Mouse (Mus musculus) liver, embryonic 12.5 days (tissue): Measurements from ENCODE around the gene Pax4. TPM values are rescaled to one million over a fixed set of nuclear protein-coding genes. Genes with fewer than 3 reads are reported as not detected.

Experiments used
- ATAC-seq: fragments of 200-750 bp; cut with Nextera tagmentation; 2 replicates; pipeline ENCODE4 v1.8.0; 2017; ENCODE audit warnings: moderate number of reproducible peaks, mild to moderate bottlenecking, moderate library complexity
- H3K27ac ChIP-seq: fragments of 300-500 bp; sonication (generic); 2 replicates; pipeline ENCODE4 v1.5.1; 2016; ENCODE audit warnings: mild to moderate bottlenecking
- H3K27me3 ChIP-seq: fragments of 300-500 bp; sonication (generic); replicated peaks from 2 replicates; pipeline ENCODE4 v1.6.1; 2016; ENCODE audit warnings: mild to moderate bottlenecking, moderate library complexity
- H3K36me3 ChIP-seq: fragments of 300-500 bp; sonication (generic); 2 replicates; pipeline ENCODE4 v1.6.1; 2016; ENCODE audit warnings: mild to moderate bottlenecking, moderate library complexity
- H3K4me1 ChIP-seq: fragments of 300-500 bp; sonication (generic); 2 replicates; pipeline ENCODE4 v1.6.1; 2016
- H3K4me2 ChIP-seq: fragments of 300-500 bp; sonication (generic); 2 replicates; pipeline ENCODE4 v1.6.1; 2016; ENCODE audit warnings: mild to moderate bottlenecking, moderate library complexity
- H3K4me3 ChIP-seq: fragments of 300-500 bp; sonication (generic); 2 replicates; pipeline ENCODE4 v1.5.1; 2016; ENCODE audit warnings: mild to moderate bottlenecking, moderate library complexity
- H3K9ac ChIP-seq: fragments of 300-500 bp; sonication (generic); 2 replicates; pipeline ENCODE4 v1.6.1; 2016; ENCODE audit warnings: mild to moderate bottlenecking, moderate library complexity
- H3K9me3 ChIP-seq: fragments of 300-500 bp; sonication (generic); replicated peaks from 2 replicates; pipeline ENCODE4 v1.6.1; 2016; ENCODE audit warnings: mild to moderate bottlenecking, moderate library complexity
- WGBS: fragments of 180-500 bp; shearing (Covaris S2); methylation state at CpG from one replicate; pipeline ENCODE4 v1.1.7; 2016; ENCODE audit not compliant: insufficient replicate concordance; 5-methylcytosine and 5-hydroxymethylcytosine counted together
- polyA plus RNA-seq: library from polyadenylated mRNA; unstranded; fragments of >200 nt; fragmentation: Nextera tagmentation; extraction: Ambion mirVana; gene quantifications from 2 replicates; pipeline ENCODE4 v1.2.1, GENCODE M21; 2016

The Pax4 gene
- polyA plus RNA-seq = not detected in 2 replicates

GRCm38 (mm10) chr6:28449253-28449652 lies at the start of gene Pax4:
Gene Pax4, minus strand, starts transcription at chr6:28449353.
- ATAC-seq = no peak
- WGBS = 61% methylated on average over 2 of the region's 2 CpGs
- no peak within 1 kb of the TSS for H3K4me2 ChIP-seq

GRCm38 (mm10) chr6:28497837-28498236 lies 48.7 kb upstream of the Pax4 start:
- peaks cover 29% of the 10 kb centered on the region for H3K36me3 ChIP-seq
- no peak overlapping the region for H3K4me2 ChIP-seq
- no peaks in the 10 kb centered on the region for H3K27me3 ChIP-seq
- H3K9me3 ChIP-seq = no peaks in the 10 kb centered on the region
- ATAC-seq = no peak
- no peak overlapping the region for H3K27ac ChIP-seq
- H3K9ac ChIP-seq = no peak overlapping the region
- WGBS = 20% methylated on average over 5 of the region's 5 CpGs
- peaks cover 11% of the 10 kb centered on the region for H3K4me1 ChIP-seq
- no peak overlapping the region for H3K4me3 ChIP-seq

More at GRCm38 (mm10) chr6:28449253-28449652, at the start of gene Pax4:
- no peak within 1 kb of the TSS for H3K9ac ChIP-seq
- H3K4me1 ChIP-seq = no peaks in the 10 kb centered on the region
- H3K4me3 ChIP-seq = no peak within 1 kb of the TSS
- peaks cover 80% of the 10 kb centered on the region for H3K27me3 ChIP-seq
- no peaks in the 10 kb centered on the region for H3K36me3 ChIP-seq
- no peak within 1 kb of the TSS for H3K27ac ChIP-seq
- no peaks in the 10 kb centered on the region for H3K9me3 ChIP-seq

GRCm38 (mm10) chr6:28491198-28491597 lies 42.0 kb upstream of the Pax4 start:
- Histone ChIP-seq H3K9me3 (no peaks in the 10 kb centered on the region), H3K36me3 (peaks cover 66% of the 10 kb centered on the region), H3K4me1 (peaks cover 27% of the 10 kb centered on the region), H3K9ac (no peak overlapping the region), H3K27me3 (no peaks in the 10 kb centered on the region), H3K4me3 (no peak overlapping the region), H3K4me2 (no peak overlapping the region), H3K27ac (no peak overlapping the region)
- ATAC-seq = no peak

- Histone ChIP-seq H3K9me3 (no peaks in the 10 kb centered on the region), H3K9ac (no peak overlapping the region), H3K4me2 (no peak overlapping the region), H3K4me3 (no peak overlapping the region), H3K36me3 (peaks cover 67% of the 10 kb centered on the region), H3K4me1 (peaks cover 32% of the 10 kb centered on the region), H3K27ac (peak overlapping the region; percentile 23; the same call in 1 of the 2 replicates), H3K27me3 (no peaks in the 10 kb centered on the region)
- WGBS = 66% methylated on average over 5 of the region's 5 CpGs
- no peak for ATAC-seq
Observed at GRCm38 (mm10) chr6:28490612-28491011, 41.5 kb upstream of the Pax4 start.

- 86% methylated on average over 1 of the region's 1 CpGs for WGBS
- Histone ChIP-seq H3K27ac (no peak overlapping the region), H3K9ac (no peak overlapping the region), H3K27me3 (no peaks in the 10 kb centered on the region), H3K36me3 (peaks cover 75% of the 10 kb centered on the region), H3K4me3 (no peak overlapping the region), H3K4me1 (peaks cover 49% of the 10 kb centered on the region), H3K9me3 (no peaks in the 10 kb centered on the region), H3K4me2 (no peak overlapping the region)
- ATAC-seq = no peak
Observed at GRCm38 (mm10) chr6:28488204-28488851, 39.2 kb upstream of the Pax4 start.

GRCm38 (mm10) chr6:28486905-28487304 lies 37.8 kb upstream of the Pax4 start:
- Histone ChIP-seq H3K9me3 (no peaks in the 10 kb centered on the region), H3K4me2 (no peak overlapping the region), H3K27ac (no peak overlapping the region), H3K4me1 (peaks cover 63% of the 10 kb centered on the region), H3K9ac (no peak overlapping the region), H3K4me3 (no peak overlapping the region), H3K27me3 (no peaks in the 10 kb centered on the region), H3K36me3 (peaks cover 68% of the 10 kb centered on the region)
- WGBS = 86% methylated on average over 7 of the region's 7 CpGs
- ATAC-seq = no peak

GRCm38 (mm10) chr6:28486471-28486870 lies 37.3 kb upstream of the Pax4 start:
- Histone ChIP-seq H3K9me3 (no peaks in the 10 kb centered on the region), H3K4me3 (no peak overlapping the region), H3K4me1 (peaks cover 67% of the 10 kb centered on the region), H3K27ac (0 out of 2 replicates have a peak overlapping the region, but pooled peaks have one; percentile 22), H3K36me3 (peaks cover 70% of the 10 kb centered on the region), H3K9ac (no peak overlapping the region), H3K27me3 (no peaks in the 10 kb centered on the region), H3K4me2 (no peak overlapping the region)
- 71% methylated on average over 2 of the region's 2 CpGs for WGBS
- no peak for ATAC-seq

- Histone ChIP-seq H3K4me1 (peaks cover 72% of the 10 kb centered on the region), H3K27me3 (no peaks in the 10 kb centered on the region), H3K27ac (no peak overlapping the region; the same call in 1 of the 2 replicates), H3K4me3 (no peak overlapping the region), H3K9me3 (no peaks in the 10 kb centered on the region), H3K4me2 (no peak overlapping the region), H3K9ac (no peak overlapping the region), H3K36me3 (peaks cover 65% of the 10 kb centered on the region)
- WGBS = 91% methylated on average over 2 of the region's 2 CpGs
- no peak for ATAC-seq
Observed at GRCm38 (mm10) chr6:28486008-28486407, 36.9 kb upstream of the Pax4 start.

GRCm38 (mm10) chr6:28482711-28483315 lies 33.7 kb upstream of the Pax4 start:
- H3K4me1 ChIP-seq = peaks cover 78% of the 10 kb centered on the region

GRCm38 (mm10) chr6:28480752-28481492 lies 31.8 kb upstream of the Pax4 start:
- Histone ChIP-seq H3K4me2 (peak overlapping the region; percentile 95), H3K4me1 (peaks cover 67% of the 10 kb centered on the region), H3K9ac (peak overlapping the region; percentile 82), H3K27me3 (no peaks in the 10 kb centered on the region), H3K27ac (peak overlapping the region; percentile 84), H3K4me3 (peak overlapping the region; percentile 87), H3K36me3 (peaks cover 29% of the 10 kb centered on the region), H3K9me3 (no peaks in the 10 kb centered on the region)
- WGBS = 4% methylated on average over 21 of the region's 21 CpGs
- ATAC-seq = no peak

More at GRCm38 (mm10) chr6:28482711-28483315, 33.7 kb upstream of the Pax4 start:
- Histone ChIP-seq H3K27me3 (no peaks in the 10 kb centered on the region), H3K4me2 (peak overlapping the region; percentile 95), H3K36me3 (peaks cover 41% of the 10 kb centered on the region), H3K9ac (0 out of 2 replicates have a peak overlapping the region, but pooled peaks have one; percentile 29), H3K9me3 (no peaks in the 10 kb centered on the region), H3K27ac (no peak overlapping the region), H3K4me3 (0 out of 2 replicates have a peak overlapping the region, but pooled peaks have one; percentile 12)
- no peak for ATAC-seq
- WGBS = 42% methylated on average over 4 of the region's 4 CpGs

GRCm38 (mm10) chr6:28479865-28480751 lies 31.0 kb upstream of the Pax4 start:
- Histone ChIP-seq H3K4me2 (peak overlapping the region; percentile 95), H3K27me3 (no peaks in the 10 kb centered on the region), H3K36me3 (peaks cover 23% of the 10 kb centered on the region), H3K9me3 (no peaks in the 10 kb centered on the region), H3K4me1 (peaks cover 59% of the 10 kb centered on the region), H3K9ac (peak overlapping the region; percentile 82), H3K4me3 (peak overlapping the region; percentile 87), H3K27ac (peak overlapping the region; percentile 84)
- 1% methylated on average over 68 of the region's 68 CpGs for WGBS
- ATAC-seq = peak; percentile 98
